Mouse (Mus musculus): ENCODE data around the gene Stk32c. TPM values are rescaled to one million over a fixed set of nuclear protein-coding genes. Genes with fewer than 3 reads are reported as not detected.
A peak's percentile ranks its signal among the peaks of the same experiment; 100 is the strongest.

Gene Stk32c
- total RNA-seq (2021) = 100 to 1,000 TPM in 1 of 2 experiments, 10 to 100 TPM in 1; 95.7 to 101 TPM

DNA sequence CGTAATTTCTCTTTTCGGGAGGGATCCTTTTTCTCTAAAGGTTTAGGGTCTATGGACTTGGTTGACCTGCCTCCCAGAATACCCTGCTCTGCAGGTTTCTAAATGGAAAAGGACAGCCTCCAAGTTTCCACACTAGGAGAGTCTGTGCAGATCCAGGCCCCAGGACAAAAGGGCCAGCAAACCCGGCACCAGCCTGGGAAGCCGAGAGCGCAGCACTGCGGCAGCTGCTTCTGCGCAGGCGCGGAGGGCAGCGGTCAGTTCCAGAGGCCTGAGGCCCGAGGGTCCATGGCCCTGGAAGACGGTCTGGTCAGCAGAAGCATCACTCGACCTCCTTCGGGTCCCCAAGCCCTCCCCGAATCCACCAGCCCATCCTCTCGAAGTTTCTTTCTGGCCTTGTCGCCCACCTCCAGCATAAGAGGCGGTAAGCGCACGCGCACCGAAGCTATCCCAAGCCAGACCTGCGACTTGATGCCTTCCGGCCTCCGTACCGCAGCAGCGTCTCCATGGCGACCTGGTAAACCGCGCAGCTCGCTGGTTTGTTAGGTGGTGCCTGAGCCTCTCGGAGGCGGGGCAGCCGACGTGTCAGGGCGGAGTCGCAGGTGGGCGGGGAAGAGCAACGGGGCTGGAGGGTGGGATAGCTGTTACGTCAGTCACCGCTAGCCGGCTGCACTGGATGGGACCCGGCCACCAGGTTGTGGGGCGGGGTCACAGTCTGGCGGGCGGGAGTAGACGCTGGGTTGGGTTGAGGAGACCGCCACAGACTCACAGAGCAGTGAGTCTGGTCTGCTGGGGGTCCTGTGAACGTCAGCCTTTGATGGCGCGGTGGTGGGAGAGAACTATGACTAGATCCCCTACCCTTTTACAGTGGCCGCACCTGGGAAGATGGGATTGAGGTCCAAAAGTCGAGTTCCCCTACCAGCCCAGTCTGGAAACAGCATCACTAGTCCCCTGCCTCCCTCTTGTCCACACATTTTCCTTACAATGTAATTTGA is at the start of gene Stk32c, which contains the start of gene Lrrc27:
TSS of gene Stk32c (minus strand) at position 554 of the 992 bp plus-strand sequence.
TSS of gene Lrrc27 (plus strand) at position 235 of the 992 bp plus-strand sequence.
- DNase-seq (ENCODE audit: extremely low spot score in 1 of 2, low spot score in 2 of 2) = peak; percentile 97 to 99
- intact Hi-C loops (cut with DNase I) = no loop called here

DNA sequence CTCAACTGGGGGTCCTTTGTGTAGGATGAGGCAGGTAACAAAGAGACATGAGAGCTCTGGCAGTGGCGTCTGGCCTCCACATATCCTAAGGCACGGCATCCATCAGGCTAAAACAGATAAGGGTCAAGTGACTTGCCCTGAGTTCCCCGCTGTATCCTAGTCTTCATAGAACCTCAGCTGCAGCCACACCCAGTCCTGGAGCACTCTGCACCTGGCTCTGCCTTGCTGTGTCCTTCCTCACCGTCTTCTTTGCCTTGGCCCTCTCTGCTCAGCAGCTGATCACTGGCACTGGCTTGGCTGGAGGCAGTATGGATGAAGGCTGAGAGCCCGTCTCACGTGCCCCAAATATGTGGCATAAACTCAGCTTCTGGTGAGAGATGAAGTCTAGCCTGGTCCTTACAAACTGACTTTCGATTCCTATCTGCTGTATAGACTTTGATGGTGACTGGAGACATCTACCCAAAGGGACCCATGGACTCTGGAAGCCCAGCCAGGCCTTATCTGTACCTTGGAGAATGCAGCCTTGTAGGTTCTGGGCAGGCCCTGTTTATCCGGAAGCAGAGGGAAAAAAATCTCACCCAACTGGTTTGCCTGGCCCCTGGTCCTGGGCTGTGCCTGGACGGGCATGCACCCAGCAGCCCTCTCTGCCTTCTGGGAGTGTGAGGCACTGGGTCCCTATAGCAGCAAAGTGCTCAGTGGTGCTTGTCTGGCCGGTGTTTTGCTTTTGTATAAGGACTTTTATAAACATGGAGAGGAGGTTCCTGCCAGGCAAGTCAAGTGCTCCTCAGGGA is 44.8 kb upstream of the Stk32c start:
- no peak for DNase-seq (ENCODE audit: extremely low spot score in 1 of 2, low spot score in 2 of 2)
- intact Hi-C loops (cut with DNase I) = no loop called here

DNA sequence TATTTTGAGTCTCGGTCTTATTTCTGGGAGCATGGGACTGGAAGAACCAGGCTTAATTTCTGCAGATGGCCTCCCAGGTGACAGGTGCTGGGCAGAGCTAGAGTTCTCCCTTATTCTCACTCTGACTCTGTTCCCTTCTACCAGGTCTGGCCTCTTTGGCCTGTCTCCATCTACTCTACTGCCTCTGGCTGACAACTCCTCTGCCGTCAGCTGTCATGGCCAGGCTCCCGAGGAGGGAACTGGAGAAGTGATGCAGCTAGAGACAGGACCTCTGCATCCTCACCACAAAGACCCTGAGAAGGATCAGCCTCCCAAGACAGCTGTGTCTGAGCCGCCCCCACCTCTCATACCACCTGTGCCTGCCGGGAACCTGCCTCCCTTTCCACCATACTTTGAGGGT is 41.5 kb upstream of the Stk32c start:
- no peak for DNase-seq (ENCODE audit: extremely low spot score in 1 of 2, low spot score in 2 of 2)
- intact Hi-C loops (cut with DNase I) = no loop called here

DNA sequence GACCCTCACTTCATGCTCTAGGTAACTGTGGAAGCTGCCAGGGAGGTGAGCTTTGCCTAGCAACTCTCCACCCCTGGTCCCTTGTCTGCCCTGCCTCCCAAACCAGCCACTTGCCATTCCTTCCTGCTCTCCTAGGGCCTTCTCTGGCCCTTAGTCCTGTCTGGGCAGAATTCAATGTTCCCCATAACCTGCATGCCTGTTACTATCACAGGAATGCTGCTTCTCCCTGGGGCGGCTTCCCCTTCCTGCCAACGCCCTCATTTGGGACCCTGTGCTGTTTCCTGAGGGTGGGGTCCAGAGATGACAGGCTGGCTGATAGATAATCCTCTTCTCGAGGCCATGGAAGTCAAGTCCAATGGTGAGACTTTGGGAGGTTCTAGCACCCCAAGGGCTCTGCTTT is 40.4 kb upstream of the Stk32c start:
- intact Hi-C loops (cut with DNase I) = no loop called here
- no peak for DNase-seq (ENCODE audit: extremely low spot score in 1 of 2, low spot score in 2 of 2)

DNA sequence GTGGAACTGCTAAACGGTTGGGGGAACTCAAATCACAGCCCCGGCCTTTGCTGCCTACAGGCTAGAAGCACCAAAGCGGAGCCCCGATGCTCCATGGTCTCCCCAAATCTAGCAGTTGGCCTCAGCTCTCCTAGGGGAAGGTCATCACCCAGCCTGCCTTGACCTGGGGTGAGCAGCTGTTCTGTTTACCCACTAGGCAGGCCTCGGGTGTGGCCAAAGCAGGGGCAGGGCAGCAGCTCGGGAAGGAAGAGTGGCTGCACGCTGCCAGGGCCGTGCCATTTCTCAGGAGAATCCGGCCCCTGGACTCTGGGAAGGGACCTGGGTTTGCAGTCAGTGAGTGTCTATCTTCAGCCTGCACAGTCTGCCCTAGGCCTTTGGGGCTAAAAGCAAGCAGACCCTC is 39.9 kb upstream of the Stk32c start:
- no peak for DNase-seq (ENCODE audit: extremely low spot score in 1 of 2, low spot score in 2 of 2)
- intact Hi-C loops (cut with DNase I) = no loop called here

DNA sequence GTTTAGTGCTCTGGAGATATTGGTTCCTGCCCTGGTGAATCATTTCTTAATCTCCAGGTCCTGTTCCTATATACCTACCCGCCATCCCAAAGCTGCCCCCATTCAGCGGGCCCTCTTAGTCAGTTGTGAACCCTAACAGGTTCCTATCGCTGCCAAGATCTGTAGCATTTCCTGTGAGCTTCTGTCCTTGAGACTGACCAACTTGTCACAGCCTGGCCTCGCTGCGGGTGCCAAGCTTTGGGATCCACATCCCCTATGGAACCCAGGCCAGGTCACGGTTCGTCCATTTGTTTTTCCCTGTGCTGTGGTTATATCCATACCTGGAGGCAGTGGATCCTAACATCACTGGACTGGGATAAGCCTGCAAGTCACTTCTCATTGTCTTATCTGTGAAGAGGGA is 39.5 kb upstream of the Stk32c start:
- intact Hi-C loops (cut with DNase I) = no loop called here
- DNase-seq (ENCODE audit: extremely low spot score in 1 of 2, low spot score in 2 of 2) = no peak

DNA sequence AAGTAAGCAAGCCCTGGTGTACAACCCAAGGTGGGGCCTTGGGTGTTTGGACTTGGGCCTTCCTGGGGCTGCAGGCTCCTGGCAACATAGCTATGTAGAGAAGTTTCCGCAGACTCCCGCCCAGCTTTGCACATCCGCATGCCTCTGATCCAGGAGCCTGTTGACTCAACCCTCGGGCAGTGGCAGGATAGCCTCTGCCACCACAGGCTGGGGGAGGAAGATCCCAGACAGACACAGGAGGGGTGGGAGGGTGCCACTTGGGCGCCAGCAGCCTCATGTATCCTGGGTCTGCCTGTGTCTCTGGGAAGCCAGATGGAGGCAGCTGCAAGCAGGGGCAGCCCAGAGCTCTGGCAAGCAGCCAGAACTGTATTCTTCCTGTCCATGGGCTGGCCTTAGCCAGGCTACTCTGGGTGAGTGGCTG is 38.8 kb upstream of the Stk32c start:
- peak in 1 of 2 experiments; percentile 83 for DNase-seq (ENCODE audit: extremely low spot score in 1 of 2, low spot score in 2 of 2)
- intact Hi-C loops (cut with DNase I) = no loop called here

DNA sequence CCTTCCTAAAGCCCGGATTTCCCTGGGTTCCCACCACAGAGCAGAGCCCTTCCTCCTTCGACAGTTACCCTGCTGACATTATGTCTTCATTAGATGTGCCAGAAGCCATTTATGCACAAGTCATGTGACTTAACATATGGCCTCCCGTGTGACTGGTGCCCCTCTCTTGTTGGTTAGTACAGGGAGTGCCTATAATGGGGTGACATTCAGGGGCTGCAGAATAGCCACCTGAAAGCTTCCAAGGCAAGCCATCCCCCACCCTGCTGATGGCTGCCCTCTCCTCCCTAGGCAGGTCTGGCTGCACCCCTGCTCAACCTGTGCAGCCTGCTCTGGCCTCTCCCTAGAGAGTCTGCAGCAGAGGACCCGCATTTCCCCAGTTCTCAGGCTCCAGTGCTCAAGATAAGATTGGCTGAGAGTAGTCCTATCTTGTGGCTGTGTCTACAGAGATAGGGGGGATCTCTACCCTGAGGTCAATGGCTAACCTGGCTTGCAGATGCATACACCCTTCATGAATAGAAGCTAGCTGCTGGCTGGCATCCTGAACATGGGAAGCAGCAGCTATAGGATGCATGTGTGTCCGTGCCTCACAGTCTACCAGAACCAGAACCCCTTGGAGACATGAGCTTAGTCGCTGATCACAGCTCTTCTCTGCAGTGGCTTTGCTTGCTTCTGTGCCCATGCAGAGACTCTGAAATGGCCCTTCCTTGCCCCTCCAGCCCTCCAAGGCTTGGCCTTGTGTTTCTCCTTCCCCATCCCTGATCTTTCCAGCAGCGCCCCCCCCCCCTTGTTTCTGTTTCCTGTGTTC is 36.5 kb upstream of the Stk32c start:
- intact Hi-C loops (cut with DNase I) = no loop called here
- no peak for DNase-seq (ENCODE audit: extremely low spot score in 1 of 2, low spot score in 2 of 2)

DNA sequence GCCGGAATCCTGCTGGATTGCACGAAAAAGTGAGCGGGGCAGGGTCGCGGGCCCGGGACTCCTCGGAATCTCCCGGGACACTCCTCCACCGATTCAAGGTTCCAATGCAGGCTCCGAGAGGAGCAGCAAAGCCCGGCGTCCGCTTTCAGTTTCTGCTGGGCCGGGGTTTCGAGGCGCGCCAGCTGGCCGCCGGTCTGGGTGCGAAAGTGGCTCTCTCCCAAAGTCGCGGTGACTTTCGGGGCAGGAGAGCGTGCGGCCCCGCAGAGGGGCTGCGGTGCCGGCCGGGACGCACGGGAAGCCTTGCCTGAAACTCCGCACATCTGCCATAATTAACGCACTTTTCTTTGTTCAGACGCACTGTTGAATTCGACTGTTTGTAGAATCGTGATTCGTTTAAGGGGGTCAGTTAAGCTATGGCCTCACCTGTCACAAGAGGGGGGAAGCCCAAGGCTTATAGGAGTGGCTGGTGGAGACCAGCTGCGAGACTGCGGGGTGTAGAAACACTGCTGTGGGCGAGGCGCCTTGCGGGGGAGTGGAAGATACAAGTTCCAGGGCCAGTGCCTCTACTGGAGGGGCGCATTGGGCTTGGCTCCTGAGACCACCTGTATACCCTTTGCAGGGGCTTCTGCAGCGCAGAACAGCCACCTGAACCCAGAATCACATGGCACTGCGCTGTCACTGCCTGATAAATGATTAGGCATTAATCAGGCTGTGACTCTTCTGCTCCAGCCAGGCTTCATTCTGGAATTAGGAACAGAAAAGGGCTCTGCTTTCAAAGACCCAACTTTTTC is 35.7 kb upstream of the Stk32c start:
- intact Hi-C loops (cut with DNase I) = no loop called here
- no peak for DNase-seq (ENCODE audit: extremely low spot score in 1 of 2, low spot score in 2 of 2)

DNA sequence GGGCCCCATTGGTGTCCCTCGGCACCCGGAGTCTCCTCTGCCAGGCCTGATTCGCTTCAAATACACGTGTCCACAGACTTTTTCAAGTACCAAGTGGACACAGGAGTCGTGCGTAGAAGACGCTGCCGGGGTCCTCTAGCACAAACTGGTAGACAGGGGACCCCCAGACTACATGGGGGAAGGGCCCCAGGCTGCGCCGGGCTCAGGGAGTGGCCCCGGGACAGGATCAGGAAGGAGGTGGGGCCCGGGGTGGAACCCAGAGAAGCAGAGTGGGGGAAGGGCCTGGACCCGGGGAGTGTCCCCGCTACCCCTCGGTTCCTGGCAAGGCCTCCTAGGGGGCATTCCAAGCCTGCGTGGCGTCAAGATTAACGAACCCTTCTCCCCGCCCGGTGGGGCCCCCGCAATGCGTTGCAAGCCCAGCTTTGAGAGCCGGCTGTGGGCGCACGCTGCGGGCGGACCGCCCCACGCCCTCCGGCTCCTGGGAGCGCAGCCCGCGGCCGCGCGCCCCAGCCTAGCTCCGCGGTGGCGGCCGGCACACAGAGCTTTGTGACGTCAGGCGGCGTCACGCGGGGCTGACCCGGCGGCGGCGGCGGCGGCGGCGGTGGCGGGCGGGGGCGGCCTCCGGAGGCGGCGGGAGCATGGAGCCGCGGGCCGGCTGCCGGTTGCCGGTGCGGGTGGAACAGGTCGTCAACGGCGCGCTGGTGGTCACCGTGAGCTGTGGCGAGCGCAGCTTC is 34.9 kb upstream of the Stk32c start, which contains the start of gene Pwwp2b:
TSS of gene Pwwp2b (plus strand) at position 602 of the 734 bp plus-strand sequence.
- peak in 1 of 2 experiments; percentile 88 for DNase-seq (ENCODE audit: extremely low spot score in 1 of 2, low spot score in 2 of 2)
- intact Hi-C loops (cut with DNase I) = no loop called here

DNA sequence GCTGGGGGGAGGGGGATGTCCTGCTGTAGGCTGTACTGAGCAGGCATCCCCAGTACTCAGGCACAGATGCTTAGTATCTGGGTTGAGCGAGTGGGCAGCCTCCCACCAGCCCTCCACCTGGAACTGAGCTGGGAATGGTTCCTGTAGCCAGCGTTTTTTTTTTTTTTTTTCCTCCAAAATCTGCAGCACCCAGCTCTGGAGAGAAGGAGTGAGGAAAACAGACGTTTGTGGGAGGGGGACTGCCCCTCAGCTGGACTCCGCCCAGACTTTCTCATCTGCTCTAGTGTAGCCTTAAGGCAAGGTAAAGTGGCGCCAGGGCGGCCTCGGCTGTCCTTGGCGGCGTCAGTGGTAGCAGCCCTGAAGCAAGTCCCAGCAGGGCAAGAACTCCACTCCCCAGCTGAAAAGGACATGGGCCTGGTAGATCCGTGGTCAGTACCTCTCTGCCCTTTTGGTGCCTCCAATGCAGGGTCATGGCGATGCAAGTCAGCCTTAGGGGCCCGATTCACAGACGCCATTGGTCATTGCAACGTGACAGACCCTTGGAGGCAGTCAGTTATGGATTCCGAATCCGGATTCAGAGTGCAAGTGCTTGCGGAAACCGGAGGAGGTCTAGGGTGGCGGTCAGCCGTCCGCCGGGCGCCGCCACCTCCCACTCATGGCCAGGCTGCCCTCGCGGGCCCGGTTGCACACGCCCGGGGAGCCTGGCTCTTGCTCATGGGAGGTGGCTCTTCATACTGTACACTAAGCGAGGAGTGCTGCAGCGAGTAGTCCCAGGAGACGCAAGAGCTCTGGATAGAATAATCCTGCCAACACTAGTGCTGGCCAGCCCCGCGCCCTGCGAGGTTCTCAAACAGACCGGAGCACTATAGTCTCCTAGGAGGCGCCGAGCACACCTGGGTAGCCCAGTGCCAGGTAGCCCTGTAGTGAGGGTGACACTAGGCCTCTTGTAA is 34.1 kb upstream of the Stk32c start:
- intact Hi-C loops (cut with DNase I) = no loop called here

DNA sequence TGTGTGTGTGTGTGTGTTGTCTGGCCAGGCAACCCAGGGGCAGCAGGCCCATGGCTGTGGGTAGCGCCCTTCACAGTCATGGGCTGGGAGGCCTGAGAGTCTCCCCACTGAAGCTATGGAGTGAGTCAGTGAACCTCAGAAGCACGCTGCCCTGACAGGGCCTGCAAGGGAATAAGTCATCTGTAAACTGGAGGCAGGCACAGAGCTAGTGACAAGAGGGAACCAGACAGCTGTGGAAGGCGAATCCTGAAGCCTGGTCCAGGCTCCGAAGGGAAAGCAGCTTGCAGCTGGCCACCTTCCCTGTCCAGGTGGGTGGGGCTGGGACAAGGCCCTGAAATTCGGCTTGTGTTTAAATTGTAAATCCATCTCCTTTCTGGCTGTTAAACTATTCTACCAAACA is 33.0 kb upstream of the Stk32c start:
- no peak for DNase-seq (ENCODE audit: extremely low spot score in 1 of 2, low spot score in 2 of 2)
- intact Hi-C loops (cut with DNase I) = no loop called here

More for the DNA sequence above, 34.1 kb upstream of the Stk32c start:
- DNase-seq (ENCODE audit: extremely low spot score in 1 of 2, low spot score in 2 of 2) = peak in 1 of 2 experiments; percentile 56

DNA sequence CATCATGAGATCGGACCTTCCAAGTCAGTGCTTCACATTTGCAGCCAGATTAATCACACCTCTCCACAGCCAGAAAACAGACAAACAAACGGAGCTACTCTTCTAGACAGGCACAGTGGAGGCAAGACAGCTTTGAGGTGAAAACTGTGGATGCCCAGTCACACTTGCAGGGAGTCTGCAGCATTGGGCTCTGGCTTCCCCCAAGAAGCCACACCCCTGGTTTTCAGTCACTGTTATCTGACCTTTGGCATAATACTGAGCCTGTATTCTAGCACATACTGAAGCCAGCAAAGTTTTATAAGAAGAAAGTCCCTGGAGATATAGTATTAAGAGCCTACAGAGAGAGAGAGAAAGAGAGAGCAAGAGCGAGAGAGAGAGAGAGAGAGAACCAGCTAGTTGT is 26.3 kb upstream of the Stk32c start:
- intact Hi-C loops (cut with DNase I) = loop anchor here (5.0 kb wide), 1 partner anchor 233 kb away; no protein-coding TSS in a partner anchor
- no peak for DNase-seq (ENCODE audit: extremely low spot score in 1 of 2, low spot score in 2 of 2)

DNA sequence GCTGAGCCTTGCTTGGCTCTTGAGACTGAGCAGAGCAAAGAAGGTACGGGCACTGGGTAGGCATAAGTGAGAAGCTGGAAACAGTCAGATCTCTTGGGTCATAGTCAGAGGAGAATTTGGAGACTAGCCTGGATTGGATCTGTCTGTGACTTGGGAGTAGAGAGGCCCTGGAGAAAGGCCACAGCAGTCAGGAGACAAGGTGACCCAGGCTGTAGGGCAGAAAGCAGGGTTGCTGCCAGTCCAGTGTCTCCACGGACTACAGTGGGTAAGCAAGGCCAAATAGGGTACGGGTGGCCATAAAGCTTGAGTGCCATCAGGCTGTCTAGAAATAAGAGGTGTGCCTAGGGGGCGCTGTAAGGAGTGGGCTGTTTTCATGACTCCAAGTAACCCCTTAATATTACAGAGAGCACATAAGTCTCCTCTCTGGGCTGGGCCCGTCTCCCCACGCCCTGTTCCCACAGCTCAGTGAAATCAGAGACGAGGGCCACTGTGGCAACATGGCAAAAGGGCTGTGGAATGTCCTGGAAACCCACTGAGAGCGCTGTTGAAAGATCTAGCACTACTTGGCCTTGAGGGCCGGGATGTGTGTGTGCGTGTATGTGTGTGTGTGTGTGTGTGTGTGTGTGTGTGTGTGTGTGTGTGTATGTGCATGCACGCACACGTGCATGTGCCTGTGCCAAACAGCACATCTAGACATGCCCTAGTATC is 22.7 kb upstream of the Stk32c start:
- intact Hi-C loops (cut with DNase I) = loop anchor here (5.0 kb wide), 1 partner anchor 236 kb away; no protein-coding TSS in a partner anchor

DNA sequence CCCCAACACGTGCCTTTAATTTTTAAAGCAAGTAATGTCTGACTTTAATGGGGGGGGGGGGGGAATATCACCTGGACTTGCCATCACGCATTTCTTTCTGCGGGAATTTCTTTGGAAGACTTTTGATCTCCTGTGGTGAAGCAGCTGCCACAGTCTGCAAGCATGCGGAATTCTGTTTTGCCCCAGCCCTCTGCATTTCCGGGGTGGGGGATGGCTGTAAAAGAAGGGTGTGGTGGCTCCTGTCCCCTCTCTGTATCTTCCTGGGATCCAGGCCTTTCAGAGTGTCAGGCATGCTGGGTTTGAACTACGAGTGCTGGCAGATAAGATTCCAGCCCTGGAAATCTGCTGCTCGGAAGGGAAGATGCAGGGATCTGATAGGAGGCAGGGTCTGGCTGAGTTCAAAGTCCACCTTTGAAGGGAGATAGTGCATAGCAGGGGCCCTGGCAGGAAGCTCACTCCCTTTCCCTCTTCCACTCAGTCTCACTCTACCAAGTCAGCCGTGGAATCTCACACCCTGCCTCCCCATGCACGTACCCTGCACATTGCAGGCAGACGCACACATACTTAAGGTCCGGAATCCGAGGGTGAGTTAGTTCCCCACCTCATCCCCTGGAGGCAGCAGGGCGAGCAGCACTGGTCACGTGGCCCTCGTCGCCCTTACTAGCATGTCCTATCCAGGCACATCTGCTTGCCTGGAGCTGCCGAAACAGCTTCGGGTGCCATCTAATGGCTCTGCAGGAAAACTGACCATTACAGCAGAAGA is 21.5 kb upstream of the Stk32c start:
- peak in 1 of 2 experiments; percentile 79 for DNase-seq (ENCODE audit: extremely low spot score in 1 of 2, low spot score in 2 of 2)
- intact Hi-C loops (cut with DNase I) = loop anchor here (5.0 kb wide), 2 partner anchors 43 to 238 kb away; no protein-coding TSS in a partner anchor

More for the DNA sequence above, 22.7 kb upstream of the Stk32c start:
- no peak for DNase-seq (ENCODE audit: extremely low spot score in 1 of 2, low spot score in 2 of 2)

Data from left cerebral cortex, postnatal 10 days (tissue).